Mouse (Mus musculus) v-Abl transformed pro-B cells (cell line): ENCODE data around the gene Mrpl52.

Source experiments
- in situ Hi-C, 2 experiments: fragments of 400-800 bp; cut with MboI; formaldehyde crosslinking; loops; one replicate each; pipeline ENCODE4 v1.15.1; 2025; ENCODE audit not compliant: unreplicated experiment in 2 of 2

The Mrpl52 gene

GRCm38 (mm10) chr14:54409980-54410810 lies 16.5 kb upstream of the Mrpl52 start:
- in situ Hi-C loops = loop anchor here in 1 of 2 experiments (10.0 kb wide), 1 partner anchor 175 kb away; no protein-coding TSS in a partner anchor

DNA sequence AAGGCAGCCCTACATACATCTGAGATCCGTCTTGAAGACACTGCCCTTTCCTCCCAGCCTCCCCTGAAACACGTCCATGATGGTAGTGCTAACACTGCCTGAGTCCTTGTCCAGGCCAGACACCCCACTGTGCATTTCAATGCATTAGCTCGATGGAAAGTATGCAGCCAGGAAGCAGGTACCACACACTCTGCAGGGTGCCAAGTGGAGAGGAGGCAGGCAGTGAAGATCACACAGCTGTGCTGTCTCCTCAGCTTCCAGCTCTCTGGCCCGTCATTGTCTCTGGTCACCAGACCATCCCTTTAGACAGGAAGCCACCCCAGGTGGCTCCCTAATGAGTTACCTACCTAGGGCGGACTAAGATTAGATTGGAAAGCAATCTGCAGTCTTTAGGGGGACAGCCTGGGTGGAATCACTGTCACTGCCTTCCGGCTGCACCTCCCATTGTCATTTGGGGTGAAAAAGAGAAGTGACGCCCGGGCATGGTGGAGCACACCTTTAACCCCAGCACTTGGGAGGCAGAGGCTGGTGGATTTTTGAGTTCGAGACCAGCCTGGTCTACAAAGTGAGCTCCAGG lies 14.6 kb upstream of the Mrpl52 start:
- in situ Hi-C loops = loop anchor here in 1 of 2 experiments (10.0 kb wide), 1 partner anchor 177 kb away; no protein-coding TSS in a partner anchor

DNA sequence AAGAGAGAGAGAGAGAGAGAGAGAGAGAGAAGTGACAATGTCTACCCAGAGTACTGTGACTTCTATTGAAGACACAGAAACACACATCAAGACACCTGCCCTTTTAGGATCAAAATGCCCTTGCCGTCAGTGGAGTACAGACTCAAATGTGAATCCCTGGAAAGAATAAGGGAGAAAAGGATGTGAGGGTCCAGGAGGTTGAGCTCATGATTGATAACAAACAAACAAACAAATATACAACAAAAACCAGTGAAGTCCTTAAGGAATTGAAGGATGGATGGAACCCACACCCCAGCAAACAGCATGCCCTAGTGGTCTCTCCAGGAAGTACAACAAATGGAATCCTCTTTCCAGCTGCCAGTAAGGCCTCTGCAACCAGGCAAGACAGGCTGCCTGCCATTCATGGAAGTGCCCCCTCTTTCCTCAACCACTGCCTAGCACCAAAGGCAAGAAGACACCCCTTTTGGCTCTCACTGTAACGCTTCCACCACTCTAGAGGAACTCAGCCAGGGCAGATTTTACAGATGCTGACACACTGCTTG lies 14.0 kb upstream of the Mrpl52 start:
- in situ Hi-C loops = loop anchor here in 1 of 2 experiments (10.0 kb wide), 1 partner anchor 178 kb away; no protein-coding TSS in a partner anchor

GRCm38 (mm10) chr14:54413877-54414700 lies 12.6 kb upstream of the Mrpl52 start:
- in situ Hi-C loops = loop anchor here in 1 of 2 experiments (10.0 kb wide), 1 partner anchor 179 kb away; no protein-coding TSS in a partner anchor

GRCm38 (mm10) chr14:54415241-54416020 lies 11.3 kb upstream of the Mrpl52 start:
- in situ Hi-C loops = loop anchor here in 1 of 2 experiments (5.0 to 10.0 kb wide), 2 partner anchors 48 to 181 kb away; no protein-coding TSS in a partner anchor

DNA sequence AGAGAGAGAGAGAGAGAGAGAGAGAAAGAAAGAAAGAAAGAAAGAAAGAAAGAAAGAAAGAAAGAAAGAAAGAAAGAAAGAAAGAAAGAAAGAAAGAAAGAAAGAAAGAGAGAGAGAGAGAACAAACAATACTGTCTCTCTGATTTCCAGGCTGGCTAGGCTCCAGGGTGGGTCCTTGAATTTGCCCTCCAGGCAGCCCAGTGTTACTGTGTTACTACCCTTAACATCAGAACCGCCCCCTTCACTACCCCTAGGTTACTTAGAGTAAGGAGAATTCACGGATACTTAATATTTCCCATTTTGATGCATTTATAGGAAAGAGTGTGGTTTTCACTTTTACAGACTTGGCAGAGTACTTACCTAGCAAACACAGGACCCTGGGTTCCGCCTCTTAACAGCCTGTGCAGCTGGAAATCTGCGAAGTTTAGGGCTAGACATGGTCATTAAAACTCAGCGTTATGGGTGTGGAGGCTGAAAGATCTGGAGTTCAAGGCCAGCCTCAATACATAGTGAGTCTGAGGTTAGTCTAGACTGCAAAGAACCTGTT lies 10.4 kb upstream of the Mrpl52 start:
- in situ Hi-C loops = loop anchor here in 1 of 2 experiments (5.0 to 10.0 kb wide), 2 partner anchors 49 to 182 kb away; no protein-coding TSS in a partner anchor

DNA sequence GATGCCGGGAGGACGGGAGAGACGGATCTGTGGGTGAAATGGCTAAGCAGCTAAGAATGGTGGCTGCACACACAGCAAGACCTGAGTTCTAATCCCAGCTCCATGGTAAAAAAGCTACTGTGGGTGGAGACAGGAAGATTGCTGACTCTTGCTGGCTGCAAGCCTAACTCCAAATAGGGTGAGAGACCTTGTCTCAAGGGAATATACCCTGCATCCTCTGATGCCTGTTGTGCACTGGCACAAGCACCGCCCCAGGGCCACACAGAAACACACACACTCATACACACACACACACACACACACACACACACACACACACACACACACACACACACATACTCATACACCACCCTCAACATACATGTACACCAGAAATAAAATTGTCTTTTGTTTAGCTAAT lies 9.9 kb upstream of the Mrpl52 start:
- in situ Hi-C loops = loop anchor here in 1 of 2 experiments (5.0 to 10.0 kb wide), 2 partner anchors 50 to 182 kb away; no protein-coding TSS in a partner anchor

GRCm38 (mm10) chr14:54417623-54418081 lies 9.1 kb upstream of the Mrpl52 start, which contains the start of gene Slc7a7:
Gene Slc7a7, minus strand, starts transcription at chr14:54417780.
- in situ Hi-C loops = loop anchor here in 1 of 2 experiments (5.0 to 10.0 kb wide), 2 partner anchors 50 to 183 kb away; no protein-coding TSS in a partner anchor

DNA sequence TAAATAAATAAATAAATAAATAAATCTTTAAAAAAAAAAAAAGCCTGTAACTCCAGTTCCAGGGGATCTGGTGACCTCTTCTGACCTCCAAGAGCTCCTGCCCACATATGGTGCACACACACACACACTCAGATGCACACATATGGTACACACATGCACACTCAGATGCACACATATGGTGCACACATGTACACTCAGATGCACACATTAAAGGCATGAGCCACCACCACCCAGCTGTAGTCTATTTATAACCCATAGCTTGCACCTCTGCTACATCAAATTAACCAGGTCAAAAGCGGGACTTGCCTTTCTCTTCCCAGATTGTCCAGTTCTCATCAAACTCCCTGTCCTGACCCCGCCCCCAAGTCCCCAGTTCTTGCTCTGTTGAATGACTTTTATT lies 5.7 kb upstream of the Mrpl52 start:
- in situ Hi-C loops = loop anchor here in 1 of 2 experiments (10.0 kb wide), 2 partner anchors 224 to 356 kb away; partner anchors contain the start of genes Cdh24 and Gm17606

GRCm38 (mm10) chr14:54423406-54423805 lies 3.3 kb upstream of the Mrpl52 start:
- in situ Hi-C loops = loop anchor here in 1 of 2 experiments (10.0 kb wide), 2 partner anchors 221 to 359 kb away; partner anchors contain the start of genes Cdh24 and Gm17606

DNA sequence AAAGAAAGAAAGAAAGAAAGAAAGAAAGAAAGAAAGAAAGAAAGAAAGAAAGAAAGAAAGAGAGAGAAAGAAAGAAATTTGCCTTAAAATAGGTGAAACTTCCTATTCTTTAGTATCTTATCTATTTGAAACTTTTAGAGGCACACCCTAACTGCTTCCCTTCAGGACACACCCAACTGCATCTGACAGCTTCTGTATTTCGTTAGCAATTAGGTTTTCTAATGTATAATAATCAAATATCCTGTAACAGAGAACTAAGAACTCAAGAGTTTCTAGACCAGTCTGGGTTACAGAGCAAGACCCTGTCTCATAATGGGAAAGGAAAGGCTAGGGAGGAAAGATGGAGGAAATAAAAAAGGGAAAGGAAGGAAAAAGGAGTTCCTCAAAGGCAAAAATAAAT lies 2.1 kb upstream of the Mrpl52 start:
- in situ Hi-C loops = loop anchor here (10.0 to 25.0 kb wide), 3 partner anchors 220 to 362 kb away; partner anchors contain the start of genes Cdh24 (in 1 of the 2) and Gm17606 (in 1 of the 2)

DNA sequence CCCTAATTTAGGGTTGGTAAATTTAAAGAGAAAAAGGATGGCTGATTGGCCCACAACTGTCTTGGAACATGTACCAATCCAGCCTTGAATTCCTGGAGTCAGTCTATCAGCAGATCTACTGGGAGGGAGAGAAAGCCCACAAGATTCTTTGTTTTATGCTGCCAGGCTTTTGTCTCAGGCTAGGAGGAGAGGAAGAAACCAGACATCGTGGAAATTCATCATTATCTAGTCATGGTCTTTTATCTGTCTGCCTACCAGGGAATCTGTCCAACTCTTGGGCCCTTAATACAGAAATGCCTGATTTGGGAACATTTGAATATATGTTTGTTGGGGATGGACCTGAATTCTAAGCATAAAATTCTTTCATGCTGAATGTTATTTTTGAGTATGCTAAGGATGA lies 1.2 kb upstream of the Mrpl52 start:
- in situ Hi-C loops = loop anchor here (10.0 to 25.0 kb wide), 3 partner anchors 219 to 363 kb away; partner anchors contain the start of genes Cdh24 (in 1 of the 2) and Gm17606 (in 1 of the 2)

DNA sequence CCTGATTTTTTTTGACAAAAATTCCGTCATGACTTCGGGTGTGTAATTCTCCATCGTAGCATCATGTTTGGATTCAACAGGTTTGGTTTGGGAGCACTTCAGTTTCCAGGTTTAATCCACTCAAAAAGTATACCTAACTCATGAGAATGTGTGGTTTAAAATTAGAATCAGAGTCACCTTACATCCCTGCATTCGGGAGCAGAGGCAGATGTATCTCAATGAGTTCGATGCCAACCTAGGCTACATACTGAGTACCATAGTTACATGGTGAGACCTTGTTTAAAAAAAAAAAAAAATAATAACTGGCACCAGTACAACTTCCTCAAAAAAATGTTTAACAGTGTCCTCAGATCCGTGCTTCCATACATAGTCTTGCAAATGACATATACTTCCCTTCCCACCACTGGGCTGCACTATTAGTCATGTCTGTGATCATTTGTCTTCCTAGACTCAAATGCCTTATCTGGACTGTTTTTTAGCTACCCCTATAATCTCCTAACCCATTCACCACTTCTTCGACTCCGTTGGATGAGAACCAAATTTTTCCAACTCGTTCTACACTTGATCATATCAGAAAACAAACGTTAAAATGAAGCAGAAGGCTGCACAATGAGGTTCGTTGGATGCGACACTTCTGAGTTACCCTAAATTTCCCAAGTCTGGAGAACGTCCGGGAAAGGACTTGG lies 563 bp upstream of the Mrpl52 start:
- in situ Hi-C loops = loop anchor here (10.0 to 25.0 kb wide), 3 partner anchors 219 to 364 kb away; partner anchors contain the start of genes Cdh24 (in 1 of the 2) and Gm17606 (in 1 of the 2)

DNA sequence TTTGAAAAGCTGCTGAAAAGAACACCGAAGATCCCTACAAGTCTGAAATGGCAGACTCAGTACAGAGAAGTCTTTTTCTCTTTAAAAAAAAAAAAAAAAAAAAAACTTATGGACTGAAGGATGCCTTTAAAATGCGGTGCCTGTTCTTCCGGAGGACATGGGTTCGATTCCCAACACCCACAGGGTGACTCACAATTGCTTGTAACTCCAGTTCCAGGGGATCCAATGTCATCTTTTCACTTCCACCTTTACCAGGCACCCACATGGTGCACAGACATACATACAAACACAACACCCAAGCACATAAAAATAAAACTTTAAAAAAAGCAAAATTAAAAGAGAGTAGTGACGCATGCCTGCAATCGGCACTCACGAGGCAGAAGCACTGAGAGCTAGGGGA lies 987 bp downstream of the Mrpl52 start:
- in situ Hi-C loops = loop anchor here (10.0 to 25.0 kb wide), 3 partner anchors 217 to 365 kb away; partner anchors contain the start of genes Cdh24 (in 1 of the 2) and Gm17606 (in 1 of the 2)

DNA sequence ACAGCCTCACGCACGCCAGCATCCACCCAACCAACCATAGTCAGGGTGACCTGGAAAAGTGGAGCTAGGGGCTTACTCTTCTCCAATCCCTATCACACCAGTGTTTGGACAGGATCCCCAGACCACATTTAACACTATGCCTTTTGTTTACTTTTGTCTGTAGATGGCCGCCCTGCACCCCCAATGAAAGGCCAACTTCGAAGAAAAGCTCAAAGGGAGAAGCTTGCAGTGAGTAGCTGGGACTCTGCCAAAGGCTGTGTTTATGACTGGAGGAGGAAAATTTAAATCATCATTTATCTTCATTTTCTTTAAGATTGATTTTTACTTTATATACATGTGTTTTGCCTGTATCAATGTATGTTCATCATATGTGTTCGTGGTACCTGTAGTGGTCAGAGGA lies 1.7 kb downstream of the Mrpl52 start:
- in situ Hi-C loops = loop anchor here (10.0 to 25.0 kb wide), 3 partner anchors 216 to 366 kb away; partner anchors contain the start of genes Cdh24 (in 1 of the 2) and Gm17606 (in 1 of the 2)

GRCm38 (mm10) chr14:54429332-54430093 lies 2.8 kb downstream of the Mrpl52 start:
- in situ Hi-C loops = loop anchor here (10.0 to 25.0 kb wide), 3 partner anchors 215 to 367 kb away; partner anchors contain the start of genes Cdh24 (in 1 of the 2) and Gm17606 (in 1 of the 2)
